Mouse (Mus musculus): ENCODE measurements at regions not wholly inside any gene's neighbourhood (a gene's known extent, or its start where the extent isn't known, plus 50 kb on each side); places are given as distances from the start of the nearest gene placed in this dataset.

DNA sequence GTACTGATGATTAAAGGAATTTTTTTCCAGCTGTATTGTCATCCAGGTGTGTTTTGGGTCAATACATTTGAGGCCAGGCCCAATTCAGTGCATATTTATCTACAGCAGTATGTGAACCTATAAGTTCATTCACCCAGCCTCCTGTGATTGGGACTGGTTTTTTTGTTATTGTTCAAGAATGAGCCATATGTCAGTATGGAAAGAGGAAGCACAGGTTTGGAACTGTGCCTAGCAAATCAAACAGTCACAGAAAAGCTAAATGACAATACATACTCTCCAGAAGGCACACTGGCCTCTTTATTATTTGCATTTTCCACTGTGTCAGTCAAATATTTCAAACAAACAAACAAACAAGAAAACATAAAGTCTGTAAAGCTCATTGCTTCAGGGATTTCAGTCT, 134.7 kb downstream of the Rnd3 start:
- no peak for DNase-seq (ENCODE audit: low read depth, low spot score)

GRCm38 (mm10) chr2:51013090-51013489, 135.8 kb downstream of the Rnd3 start:
- no peak for DNase-seq (ENCODE audit: low read depth, low spot score)

DNA sequence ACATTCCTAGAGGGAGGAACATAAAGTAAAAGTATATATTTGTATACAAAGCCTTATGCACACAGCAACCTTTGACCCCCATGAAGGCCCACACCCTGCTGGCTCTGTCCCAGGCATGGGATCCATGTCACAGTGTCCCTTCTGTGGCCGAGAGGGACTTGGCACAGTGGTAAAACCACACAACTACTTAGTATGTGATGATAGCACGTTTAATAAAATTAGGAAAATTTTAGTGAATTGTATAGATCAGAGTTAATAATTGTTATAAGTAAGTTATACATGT, 140.7 kb downstream of the Rnd3 start:
- no peak for DNase-seq (ENCODE audit: low read depth, low spot score)

DNA sequence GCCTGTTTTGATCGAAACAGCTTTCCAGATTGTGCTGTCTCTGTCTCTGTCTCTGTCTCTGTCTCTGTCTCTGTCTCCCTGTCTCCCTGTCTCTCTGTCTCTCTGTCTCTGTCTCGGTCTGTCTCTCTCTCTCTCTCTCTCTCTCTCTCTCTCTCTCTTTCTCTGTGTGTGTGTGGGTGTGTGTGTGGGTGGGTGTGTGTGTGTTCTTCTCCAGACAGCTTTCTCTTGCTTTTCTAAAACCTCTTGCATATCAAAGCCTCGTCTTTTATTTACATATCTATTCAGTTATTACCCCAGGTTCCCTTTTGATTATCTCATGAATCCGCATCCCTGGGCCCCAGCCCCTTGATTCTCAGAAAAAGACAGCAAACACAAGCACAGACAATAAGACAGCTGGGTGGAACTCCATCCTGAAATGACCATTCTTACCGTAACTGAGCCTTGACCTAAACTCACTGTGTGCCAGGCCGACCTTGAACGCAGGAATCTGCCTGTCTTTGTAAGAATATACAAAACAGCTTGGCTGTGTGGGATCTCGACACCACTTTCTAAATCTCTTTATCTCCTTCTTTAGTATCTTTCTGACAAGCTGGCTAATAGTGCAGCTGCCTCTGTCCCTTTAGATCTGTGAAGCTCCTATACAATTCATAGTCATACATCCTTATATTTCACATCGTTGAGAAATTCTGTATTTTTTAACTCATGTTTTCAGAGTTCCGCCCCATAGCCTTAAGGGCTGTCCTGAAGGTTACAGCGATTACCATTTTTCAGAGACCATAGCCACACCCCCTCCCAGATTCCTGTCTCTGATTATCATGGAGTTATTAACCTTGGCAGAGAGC, 141.3 kb downstream of the Rnd3 start:
- DNase-seq (ENCODE audit: low read depth, low spot score), result no peak

DNA sequence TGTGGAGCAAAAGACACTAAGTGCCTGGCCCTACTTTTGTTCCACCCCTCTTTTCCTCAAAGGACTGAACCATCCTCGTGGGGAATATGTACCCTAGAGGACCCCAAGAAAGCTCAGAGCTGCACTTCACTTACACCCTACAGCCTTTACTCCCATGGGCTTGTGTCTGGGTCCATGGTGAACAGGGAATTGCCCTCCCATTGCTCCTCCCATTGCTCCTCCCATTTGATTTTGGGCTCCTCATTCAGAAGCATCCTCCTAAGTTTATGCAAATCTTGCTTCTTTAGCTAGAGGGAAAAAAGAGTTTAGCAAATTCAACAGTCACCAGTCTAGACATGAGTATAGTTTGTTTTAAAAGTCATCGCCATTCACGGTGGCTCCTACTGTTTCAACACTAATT, 142.1 kb downstream of the Rnd3 start:
- DNase-seq (ENCODE audit: low read depth, low spot score), result no peak

DNA sequence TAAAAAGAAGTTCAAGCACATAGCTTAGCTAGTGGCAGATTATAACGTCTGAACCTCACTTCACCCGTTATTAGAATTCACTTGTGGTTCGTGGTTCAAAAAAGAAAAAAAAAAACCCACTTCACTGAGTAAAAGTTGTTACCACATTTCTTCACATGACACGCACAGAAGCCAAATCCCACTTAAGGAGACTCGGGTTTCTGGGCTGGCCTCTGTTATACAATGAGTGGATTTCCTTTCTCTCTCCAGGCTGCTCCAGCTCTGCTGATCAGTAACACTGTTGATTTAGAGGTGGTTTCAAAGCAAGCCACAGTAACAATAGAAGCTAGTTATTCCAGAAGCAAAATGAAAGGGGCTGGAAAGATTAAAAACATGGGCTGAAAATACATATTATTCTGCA, 147.4 kb downstream of the Rnd3 start:
- no peak for DNase-seq (ENCODE audit: low read depth, low spot score)

DNA sequence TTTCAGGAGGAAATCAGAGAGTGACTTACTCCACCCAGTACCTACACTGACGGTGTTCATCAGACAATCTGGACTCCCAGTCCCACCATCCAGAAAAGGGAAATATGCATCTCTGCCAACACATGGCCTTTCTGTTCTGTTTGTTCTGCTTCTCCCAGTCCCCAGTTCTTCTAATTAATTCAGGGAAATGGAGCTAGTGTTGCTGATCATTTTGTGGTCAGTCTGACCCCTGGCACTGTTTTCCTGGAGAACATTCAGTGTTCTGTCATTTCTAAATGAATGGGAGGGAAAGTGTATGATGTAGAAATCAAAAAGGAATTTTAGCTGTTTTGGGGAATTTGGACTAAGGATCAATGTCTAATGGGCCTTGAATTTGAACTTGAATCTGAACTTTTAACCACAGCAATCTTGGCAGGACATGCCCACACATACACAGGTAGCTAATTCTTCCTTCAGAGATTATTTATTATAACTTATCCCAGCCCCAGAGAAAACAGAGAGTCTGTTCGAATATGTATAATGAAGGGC, 165.0 kb downstream of the Rnd3 start:
- no peak for DNase-seq (ENCODE audit: low read depth, low spot score)

- DNase-seq (ENCODE audit: low read depth, low spot score), result no peak
These were observed 166.3 kb downstream of the Rnd3 start for GRCm38 (mm10) chr2:50982571-50982970.

- DNase-seq (ENCODE audit: low read depth, low spot score), result no peak
These were observed 170.6 kb downstream of the Rnd3 start for GRCm38 (mm10) chr2:50978356-50978755.

- peak; percentile 67 for DNase-seq (ENCODE audit: low read depth, low spot score)
These were observed 177.6 kb downstream of the Rnd3 start for GRCm38 (mm10) chr2:50971131-50971825.

GRCm38 (mm10) chr2:50968382-50968781, 180.5 kb downstream of the Rnd3 start:
- DNase-seq (ENCODE audit: low read depth, low spot score), result no peak

- DNase-seq (ENCODE audit: low read depth, low spot score), result no peak
These were observed 181.1 kb downstream of the Rnd3 start for GRCm38 (mm10) chr2:50967826-50968225.

GRCm38 (mm10) chr2:50967133-50967532, 181.8 kb downstream of the Rnd3 start:
- DNase-seq (ENCODE audit: low read depth, low spot score), result no peak

GRCm38 (mm10) chr2:50965485-50966017, 183.4 kb downstream of the Rnd3 start:
- no peak for DNase-seq (ENCODE audit: low read depth, low spot score)

DNA sequence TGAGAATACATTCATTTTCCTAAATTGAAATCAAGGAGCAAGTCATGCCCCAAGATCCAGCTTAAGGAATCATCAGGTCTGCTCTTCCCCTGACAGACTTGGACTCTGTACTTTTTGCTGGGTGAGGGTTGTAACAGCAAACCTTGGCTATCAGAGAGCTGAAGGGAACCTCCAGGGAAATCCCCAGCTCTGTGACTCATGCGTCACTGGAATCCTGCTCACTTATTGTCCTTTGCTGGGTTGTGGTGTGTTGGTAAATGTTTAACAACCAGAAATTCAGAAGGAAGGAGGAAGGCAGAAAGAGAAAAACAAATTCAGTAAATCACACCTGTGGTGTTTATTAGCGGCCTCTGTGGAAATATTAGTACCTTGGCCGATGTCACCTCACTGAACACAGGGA, 184.8 kb downstream of the Rnd3 start:
- no peak for DNase-seq (ENCODE audit: low read depth, low spot score)

DNA sequence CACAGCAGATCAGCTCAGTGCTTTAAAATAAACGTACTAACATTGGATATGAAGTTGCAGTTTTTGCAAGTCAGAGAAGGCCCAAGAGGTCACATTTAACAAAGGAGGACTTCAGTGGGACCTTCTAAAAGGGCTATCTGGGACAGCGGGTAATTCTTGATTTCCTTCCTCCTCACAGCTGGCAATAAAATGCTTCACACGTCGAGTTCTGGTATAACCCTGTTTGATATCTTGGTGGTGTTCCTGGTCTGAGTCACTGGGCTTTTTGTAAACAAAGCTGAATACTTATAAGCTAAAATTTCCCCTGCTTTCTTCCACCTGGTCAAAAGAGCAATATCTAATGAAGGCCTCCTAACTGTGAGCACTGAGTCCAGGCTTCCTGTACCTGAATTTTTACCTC, 187.9 kb downstream of the Rnd3 start:
- DNase-seq (ENCODE audit: low read depth, low spot score), result no peak

- DNase-seq (ENCODE audit: low read depth, low spot score), result no peak
These were observed 189.6 kb downstream of the Rnd3 start for GRCm38 (mm10) chr2:50959323-50959722.

DNA sequence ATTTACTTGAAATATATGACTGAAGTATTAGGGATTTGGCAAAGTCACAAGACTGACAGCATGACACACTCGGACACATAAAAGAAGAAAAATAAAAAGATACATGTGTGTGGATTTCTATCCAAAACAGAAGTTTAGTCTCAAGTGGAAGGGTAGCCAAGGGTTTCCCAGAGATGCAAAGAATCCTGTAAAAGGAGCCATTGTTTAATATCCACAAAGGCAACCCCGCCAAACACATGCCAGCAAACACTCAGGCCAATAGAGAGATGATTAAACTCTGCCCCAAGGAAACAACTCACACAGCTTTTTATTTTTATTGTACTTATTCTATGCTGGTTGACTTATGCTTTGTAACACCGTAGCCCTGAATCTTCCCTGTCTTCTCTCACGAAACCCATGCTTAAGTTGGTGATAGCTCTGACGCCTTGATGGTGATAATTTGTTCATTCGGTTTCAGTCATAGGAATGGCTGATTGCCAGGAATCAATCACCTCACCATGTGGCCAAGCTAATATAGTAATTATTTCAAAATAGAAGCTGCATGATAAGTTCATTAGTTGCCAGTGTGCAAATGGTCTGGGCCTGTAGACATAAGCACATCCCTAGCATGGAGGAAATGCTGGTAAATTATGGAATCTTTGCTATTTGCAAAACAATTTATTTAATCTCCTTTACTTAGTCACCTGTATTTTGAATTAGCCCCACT, 194.4 kb downstream of the Rnd3 start:
- no peak for DNase-seq (ENCODE audit: low read depth, low spot score)

DNA sequence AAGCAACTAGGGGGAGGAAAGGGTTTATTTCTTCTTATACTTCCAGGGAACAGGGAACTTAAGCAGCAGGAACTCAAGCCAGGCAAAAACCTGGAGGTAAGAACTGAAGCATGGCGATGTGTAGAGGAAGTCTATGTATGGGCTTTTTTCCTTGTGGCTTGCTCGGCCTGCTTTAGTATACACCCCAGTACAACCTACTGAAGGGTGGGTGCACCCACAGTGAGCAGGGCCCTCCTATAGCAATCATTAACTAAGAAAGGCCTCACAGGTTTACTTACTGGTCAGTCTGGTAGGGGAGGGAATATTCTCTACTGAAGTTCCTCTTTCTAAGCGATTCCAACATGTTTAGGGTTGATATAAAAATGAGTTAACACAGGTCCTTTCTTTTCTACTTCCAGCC, 197.9 kb downstream of the Rnd3 start:
- no peak for DNase-seq (ENCODE audit: low read depth, low spot score)

- DNase-seq (ENCODE audit: low read depth, low spot score), result no peak
These were observed 199.2 kb downstream of the Rnd3 start for GRCm38 (mm10) chr2:50949717-50950116.

GRCm38 (mm10) chr2:50945526-50945925, 203.4 kb downstream of the Rnd3 start:
- no peak for DNase-seq (ENCODE audit: low read depth, low spot score)

GRCm38 (mm10) chr2:50943180-50943579, 205.7 kb downstream of the Rnd3 start:
- DNase-seq (ENCODE audit: low read depth, low spot score), result peak; percentile 54

Measured in forelimb bud, embryonic 11.5 days (tissue).